Mouse (Mus musculus): ENCODE results near the gene Osbpl8.

- no peak for TF ChIP-seq POLR2A (IDR thresholded peaks at IDR 0.05; ENCODE audit: borderline replicate concordance, low read depth, low read length)
- peak; percentile 50; the same call in 1 of the 2 replicates for TF ChIP-seq CTCF (IDR thresholded peaks at IDR 0.05; ENCODE audit: low read depth, low read length)
Observed at GRCm38 (mm10) chr10:111298140-111299098, 133.9 kb downstream of the Osbpl8 start, which contains the start of gene Bbs10.
